Mouse (Mus musculus) retina, postnatal 1 day (tissue): ENCODE measurements at regions not wholly inside any gene's neighbourhood (a gene's known extent, or its start where the extent isn't known, plus 50 kb on each side); places are given as distances from the start of the nearest gene placed in this dataset.
"Not testable (repeated sequence)": the region's sequence is repeated elsewhere in the genome, so short reads cannot be mapped to it uniquely, and the experiment has no call there.

Experiments used
- DNase-seq: peaks from one replicate; pipeline ENCODE4 v3.0.0-alpha.2; 2012

DNA sequence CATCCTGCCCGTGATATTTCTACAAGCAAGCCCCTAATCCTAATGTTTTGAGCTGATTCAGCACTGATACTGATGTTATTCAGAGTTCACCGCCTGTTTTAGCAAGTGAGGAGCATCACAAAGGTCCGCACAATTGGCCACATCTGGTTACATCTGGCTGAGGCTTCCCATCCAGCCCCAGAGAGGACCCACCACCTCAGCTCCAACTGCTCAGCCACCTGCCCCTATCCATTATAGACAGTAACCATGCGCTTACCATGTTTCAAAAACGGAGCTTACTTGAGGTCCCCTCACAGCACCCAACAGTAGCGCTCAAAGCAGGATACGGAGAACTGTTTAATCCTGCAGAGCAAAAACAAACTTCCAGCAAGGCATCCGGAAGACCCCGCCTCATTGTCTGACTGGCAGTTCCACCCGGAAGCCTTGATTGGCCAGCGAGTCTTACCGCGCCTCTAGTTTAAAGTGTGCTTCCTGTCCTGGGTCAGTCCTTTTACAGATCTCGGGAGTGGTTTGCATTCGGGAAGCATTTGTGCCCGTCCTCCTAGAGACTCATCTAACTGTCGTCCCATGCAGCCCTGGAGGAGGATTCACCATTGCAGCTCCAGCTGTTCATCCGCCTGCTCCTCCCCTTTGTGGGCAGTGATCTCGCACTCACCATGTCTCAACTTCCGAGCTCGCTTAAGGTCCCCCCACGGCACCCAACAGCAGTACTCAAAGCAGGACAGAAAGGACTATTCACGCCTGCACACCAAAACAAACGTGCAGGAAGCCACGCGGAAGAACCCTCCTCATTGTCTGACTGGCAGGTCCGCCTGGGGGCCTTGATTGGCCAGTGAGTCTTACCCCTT lies 69.9 kb upstream of the Zfp825 start:
- DNase-seq: peak; percentile 87

GRCm38 (mm10) chr13:74564331-74564727 lies 70.5 kb upstream of the Zfp825 start:
- not testable (repeated sequence) for DNase-seq

DNA sequence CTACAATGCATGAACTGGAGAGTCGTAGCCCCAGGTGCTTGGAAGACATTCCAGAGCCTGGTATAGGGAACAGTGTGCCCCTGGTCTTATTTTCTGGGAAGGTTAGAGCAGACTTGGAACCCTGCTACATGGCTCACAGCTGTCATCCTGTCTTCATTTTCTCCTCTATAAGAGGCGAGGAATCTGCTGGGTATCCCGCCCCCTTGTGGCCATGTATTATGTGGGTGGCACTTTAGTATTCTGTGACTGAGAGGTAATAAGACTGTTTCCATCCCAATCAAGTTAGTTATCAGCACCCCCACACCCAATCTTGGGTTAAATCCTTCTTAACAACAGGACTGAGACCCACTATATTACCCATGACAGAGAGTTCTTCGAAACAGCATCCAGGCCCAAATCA lies 69.4 kb upstream of the Erap1 start:
- DNase-seq: peak; percentile 23
